Mouse (Mus musculus): ENCODE results near the gene Pou6f1.
A peak's percentile ranks its signal among the peaks of the same experiment; 100 is the strongest.
"Not testable (repeated sequence)": the region's sequence is repeated elsewhere in the genome, so short reads cannot be mapped to it uniquely, and the experiment has no call there.

The Pou6f1 gene

GRCm38 (mm10) chr15:100599276-100600046 lies at the start of gene Pou6f1:
Gene Pou6f1, minus strand, starts transcription at chr15:100599984.
- DNase-seq (ENCODE audit: low spot score in 2 of 2): peak in 1 of 2 experiments; percentile 52

DNA sequence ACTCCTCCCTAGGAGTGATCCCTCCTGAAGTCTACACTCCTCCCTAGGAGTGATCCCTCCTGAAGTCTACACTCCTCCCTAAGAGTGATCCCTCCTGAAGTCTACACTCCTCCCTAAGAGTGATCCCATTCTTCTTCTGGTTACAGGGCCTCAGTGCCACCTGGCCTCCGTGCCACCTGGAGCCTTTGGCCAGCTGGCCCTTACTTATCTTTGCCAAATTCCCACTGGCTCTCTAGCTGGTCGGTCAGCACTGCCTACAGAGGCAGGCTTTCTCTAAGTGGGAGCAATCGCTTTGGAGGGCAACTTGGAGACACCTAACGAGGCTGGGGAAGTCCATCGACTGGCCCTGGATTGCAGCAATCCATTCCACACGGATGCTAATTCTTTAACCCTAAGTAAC lies 46.4 kb upstream of the Pou6f1 start:
- DNase-seq (ENCODE audit: low spot score in 2 of 2): no peak

DNA sequence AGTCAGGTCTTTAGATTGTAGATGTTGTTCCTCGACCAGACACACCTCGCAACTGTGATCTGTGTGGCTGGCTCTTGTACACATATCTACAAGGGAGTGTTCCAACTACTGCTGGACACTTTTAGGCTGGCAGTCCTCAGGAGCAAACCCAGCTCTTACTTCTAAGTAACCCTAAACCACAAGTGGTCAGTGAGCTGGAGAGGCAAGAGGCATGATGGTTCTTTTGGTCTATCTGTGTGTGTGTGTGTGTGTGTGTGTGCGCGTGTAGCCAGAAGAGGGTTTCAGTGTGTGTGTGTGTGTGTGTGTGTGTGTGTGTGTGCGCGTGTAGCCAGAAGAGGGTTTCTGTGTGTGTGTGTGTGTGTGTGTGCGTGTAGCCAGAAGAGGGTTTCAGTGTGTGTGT lies 42.7 kb upstream of the Pou6f1 start:
- no peak for DNase-seq (ENCODE audit: low spot score in 2 of 2)

DNA sequence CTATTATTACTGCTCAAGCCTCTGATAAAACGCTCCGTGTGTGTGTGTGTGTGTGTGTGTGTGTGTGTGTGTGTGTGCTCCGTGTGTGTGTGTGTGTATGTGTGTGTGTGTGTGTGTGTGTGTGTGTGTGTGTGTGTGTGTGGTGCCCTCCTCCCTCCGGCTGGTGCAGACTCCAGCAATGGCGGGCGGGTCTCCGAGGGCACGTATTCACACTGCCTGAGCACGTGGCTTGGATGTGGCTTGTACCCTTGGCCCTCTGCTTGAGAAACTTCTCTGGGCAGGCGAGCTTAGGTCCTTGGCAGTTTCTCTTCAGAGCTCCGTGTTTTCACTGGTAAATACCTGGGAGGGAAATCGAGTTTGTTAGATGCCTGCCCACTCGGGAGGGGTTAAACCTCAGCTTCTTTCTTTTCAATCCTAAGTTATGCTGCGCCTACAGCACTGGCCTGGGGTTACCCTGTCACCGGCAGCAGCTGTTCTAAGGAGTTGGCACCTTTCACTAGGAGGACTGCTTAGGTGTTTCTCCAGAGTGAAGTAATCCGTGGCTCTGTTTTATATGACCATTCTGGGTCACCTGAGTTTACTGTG lies 41.5 kb upstream of the Pou6f1 start:
- no peak for DNase-seq (ENCODE audit: low spot score in 2 of 2)

DNA sequence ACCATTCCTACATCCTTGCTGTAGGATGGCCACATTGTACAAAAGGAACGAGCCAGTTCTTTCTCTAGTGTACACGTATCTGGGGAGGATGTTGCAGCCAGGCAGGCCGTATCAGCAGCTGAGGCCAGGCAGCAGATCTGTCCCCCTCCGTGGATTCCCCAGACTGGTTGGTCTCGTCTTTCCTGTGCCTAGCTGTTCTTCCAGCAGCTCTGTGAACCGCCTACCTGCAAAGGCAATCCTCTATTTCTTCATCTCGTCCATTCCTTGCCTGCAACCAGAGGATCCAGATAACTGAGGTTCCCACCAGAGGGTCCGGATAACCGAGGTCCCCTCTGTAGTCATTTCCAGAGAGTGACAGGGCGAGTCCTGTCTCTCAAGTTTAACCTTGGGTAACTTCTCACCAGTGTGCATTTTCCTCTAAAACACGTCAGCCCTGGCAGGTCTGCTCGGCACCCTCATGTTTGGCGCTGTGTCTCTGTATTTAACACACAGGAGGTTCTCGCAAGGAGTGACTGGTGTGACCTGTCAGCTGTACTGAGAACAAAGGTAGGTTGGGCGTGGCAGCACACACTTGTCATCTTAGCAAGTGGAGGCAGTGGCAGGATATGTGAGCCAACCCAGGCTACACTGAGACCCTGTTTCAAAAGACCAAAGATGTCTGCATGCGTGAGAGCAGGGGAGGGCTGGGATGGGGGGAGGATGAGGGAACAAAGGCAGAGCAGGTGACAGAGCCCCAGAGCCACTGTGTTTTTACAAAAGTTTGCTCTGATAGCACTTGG lies 40.4 kb upstream of the Pou6f1 start:
- no peak for DNase-seq (ENCODE audit: low spot score in 2 of 2)

DNA sequence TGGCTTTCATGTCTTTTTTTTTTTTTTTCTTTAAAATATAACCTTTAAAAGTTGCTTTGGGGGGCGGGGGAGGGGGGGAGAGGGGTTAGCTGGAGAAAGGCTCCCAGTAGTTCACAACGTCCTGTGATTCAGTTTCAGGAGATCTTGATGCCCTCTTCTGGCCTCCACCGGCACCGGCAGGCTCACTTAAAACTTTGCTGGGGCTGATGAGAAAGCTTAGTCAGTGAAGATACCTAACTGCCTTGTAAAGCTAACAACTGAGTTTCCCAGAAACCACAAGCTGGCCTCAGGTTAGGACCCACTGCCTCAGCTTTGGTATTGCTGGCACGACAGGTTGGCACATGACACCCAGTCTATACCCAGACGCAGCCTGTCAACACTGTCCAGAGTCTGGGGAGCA lies 37.9 kb upstream of the Pou6f1 start:
- DNase-seq (ENCODE audit: low spot score in 2 of 2): no peak

DNA sequence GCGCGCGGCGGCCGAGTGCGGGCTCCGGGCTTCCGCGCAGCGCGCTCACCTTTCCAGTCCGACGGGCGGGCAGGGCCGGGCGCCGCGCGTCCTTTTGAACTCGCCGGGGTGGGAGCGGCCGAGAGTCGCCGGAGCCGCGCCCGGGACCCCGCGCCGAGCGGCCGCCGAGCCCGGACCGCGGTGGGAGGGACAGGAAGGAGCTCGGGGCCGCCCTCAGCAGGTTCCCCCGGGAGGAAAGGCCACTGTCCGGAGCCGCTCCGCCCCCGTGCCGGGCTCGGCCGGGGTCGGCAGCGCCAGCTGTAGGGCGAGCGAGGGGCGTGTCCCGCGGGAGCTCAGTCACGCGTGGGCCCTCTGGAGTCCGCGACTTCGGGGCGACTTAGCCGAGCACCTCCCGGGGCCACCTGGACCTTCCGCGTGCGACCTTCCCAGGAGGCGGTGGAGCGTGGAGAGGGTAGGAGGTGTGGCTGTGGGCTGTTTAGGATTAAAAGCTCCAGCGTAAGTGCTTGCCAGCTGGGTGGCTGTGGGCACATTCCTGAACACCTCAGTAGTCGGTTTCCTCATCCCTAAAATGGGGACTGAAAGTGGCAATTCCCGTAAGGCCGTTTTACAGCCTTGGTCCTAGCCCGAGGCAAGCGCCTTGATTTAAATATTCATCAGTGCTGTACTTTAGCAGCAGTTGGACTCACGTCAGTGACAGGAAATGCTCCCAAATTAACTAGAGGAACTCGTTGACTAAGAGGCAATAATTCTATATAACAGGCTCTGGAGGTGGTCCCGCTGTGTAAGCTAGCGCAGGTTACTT lies 37.1 kb upstream of the Pou6f1 start, which contains the start of gene Smagp:
TSS of gene Smagp (minus strand) at position 241 of the 802 bp plus-strand sequence.
- no peak for DNase-seq (ENCODE audit: low spot score in 2 of 2)

GRCm38 (mm10) chr15:100635851-100636645 lies 36.3 kb upstream of the Pou6f1 start:
- DNase-seq (ENCODE audit: low spot score in 2 of 2): no peak

GRCm38 (mm10) chr15:100635239-100635638 lies 35.5 kb upstream of the Pou6f1 start:
- no peak for DNase-seq (ENCODE audit: low spot score in 2 of 2)

DNA sequence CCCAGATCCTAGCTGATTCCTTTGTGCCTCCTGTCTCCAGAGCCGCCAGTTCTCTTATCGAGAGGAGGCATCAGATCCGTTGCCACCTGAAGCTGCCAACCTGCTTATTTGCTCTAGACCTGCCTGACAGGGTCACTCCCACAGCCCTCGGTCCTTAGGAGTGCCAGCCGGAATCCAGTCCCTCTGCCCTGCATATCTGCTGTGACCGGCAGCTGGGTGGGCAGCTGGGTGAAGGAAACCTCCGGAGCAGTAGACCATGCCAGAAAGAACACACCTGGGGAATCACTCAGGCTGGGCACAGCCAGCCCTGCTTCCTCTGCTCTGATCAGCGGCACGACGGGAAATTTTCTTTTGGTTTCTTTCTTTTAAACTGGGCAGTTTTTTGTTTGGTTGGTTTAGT lies 33.6 kb upstream of the Pou6f1 start:
- DNase-seq (ENCODE audit: low spot score in 2 of 2): no peak

GRCm38 (mm10) chr15:100632323-100632722 lies 32.5 kb upstream of the Pou6f1 start:
- DNase-seq (ENCODE audit: low spot score in 2 of 2): no peak

- no peak for DNase-seq (ENCODE audit: low spot score in 2 of 2)
Measured at GRCm38 (mm10) chr15:100631454-100632170, 31.8 kb upstream of the Pou6f1 start.

GRCm38 (mm10) chr15:100630126-100630525 lies 30.3 kb upstream of the Pou6f1 start:
- no peak for DNase-seq (ENCODE audit: low spot score in 2 of 2)

GRCm38 (mm10) chr15:100628797-100629196 lies 29.0 kb upstream of the Pou6f1 start:
- DNase-seq (ENCODE audit: low spot score in 2 of 2): no peak

- no peak for DNase-seq (ENCODE audit: low spot score in 2 of 2)
Measured at GRCm38 (mm10) chr15:100627774-100628370, 28.1 kb upstream of the Pou6f1 start.

GRCm38 (mm10) chr15:100627287-100627686 lies 27.5 kb upstream of the Pou6f1 start:
- DNase-seq (ENCODE audit: low spot score in 2 of 2): no peak

DNA sequence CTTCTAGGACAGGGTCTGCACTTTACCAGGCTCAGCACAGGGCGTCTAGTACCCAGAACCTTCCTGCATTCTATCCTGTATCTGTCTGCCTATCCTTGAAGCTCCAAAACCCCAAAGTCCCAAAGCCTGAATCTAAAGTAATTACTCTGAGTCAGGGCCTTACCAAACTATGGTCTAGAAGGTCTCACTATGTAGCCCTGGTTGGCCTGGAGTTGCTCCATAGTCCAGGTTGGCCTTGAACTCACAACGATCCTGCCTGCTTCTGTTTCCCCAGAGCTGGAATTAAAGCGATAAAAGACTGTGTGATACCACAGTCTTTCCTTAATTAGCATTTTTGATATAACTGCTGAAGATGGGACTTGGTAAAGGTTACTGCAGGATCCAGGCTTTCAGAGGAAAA lies 24.7 kb upstream of the Pou6f1 start:
- no peak for DNase-seq (ENCODE audit: low spot score in 2 of 2)

DNA sequence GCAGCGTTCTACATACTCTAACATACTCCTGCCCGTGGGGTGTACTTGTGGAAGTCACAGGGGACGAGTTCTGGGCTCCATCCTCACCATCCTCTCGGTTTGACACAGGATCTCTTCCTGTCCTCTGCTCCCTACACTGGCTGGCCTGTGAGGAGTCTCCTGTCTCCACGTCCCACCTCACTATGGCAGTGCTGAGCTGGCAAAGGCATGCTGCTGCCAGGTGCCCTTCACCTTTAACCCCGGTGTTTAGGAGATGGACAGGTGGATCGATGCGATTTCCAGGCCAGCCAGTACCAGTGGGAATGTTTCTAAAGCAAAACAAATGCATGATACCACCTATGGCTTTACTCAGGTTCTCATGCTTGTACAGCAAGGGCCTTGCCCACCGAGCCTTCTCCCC lies 24.0 kb upstream of the Pou6f1 start:
- DNase-seq (ENCODE audit: low spot score in 2 of 2): no peak

DNA sequence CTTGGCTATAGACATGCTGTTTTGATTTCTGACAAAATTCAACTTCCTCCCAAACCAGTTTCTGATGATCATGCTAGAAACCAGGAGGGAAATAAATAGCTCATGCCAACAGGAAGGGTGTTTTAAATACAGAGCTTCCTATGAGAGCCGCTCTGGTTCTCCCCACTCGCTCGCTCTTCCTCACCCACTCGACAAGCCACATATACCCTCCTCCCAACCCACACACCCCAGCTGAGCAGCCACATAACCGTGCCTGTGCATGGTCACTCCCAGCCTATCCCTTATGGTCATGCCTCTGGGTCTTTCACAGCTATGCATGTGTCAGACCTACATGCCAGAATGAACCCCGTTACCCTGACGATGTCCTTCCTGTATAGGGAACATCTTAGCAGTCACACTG lies 22.4 kb upstream of the Pou6f1 start:
- no peak for DNase-seq (ENCODE audit: low spot score in 2 of 2)

DNA sequence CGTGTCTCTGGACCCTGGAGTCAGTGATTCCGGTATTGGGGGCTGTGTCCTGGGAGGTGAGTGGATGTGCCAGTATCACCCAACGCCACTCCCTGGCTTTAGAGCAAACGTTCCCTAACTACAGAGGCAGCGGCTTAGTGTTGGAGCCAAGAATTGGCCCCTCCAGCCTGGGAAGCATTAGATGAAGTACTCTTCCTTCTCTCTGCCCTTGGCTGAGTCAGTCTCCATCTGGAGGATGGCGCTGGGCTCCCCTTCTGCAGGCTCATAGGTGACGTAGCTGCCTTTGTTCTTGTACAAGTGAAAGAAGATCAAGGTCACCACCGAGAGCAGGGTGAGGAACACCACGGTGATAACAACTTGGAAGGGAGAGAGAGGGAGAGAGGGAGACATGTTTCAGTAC lies 21.9 kb upstream of the Pou6f1 start:
- DNase-seq (ENCODE audit: low spot score in 2 of 2): not testable (repeated sequence)

Measured in cerebellum, postnatal 4 days (tissue).